Mouse (Mus musculus): ENCODE data around the gene Stbd1.

Gene Stbd1

DNA sequence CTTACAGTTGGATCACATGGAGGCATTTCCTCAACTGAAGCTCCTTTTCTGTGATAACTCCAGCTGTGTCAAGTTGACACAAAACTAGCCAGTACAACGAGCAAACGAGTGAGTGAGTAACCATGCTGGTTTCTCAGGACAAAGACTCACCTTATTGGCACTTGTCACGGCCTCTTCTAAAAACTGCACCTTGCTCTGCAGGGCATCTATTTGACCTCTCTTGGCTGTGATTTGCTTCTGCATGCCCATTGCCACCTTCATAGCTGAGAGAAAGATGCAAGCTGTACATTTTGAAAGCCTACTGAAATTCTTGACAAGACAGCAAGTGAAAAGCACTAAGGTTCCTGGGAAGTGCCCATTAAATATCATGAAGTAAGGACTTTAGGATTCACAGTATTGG, 38.0 kb downstream of the Stbd1 start:
- no peak for DNase-seq (ENCODE audit: low spot score)

Data from spleen, adult 12 weeks (tissue).